Mouse (Mus musculus): ENCODE data around the gene Palm3. TPM values are rescaled to one million over a fixed set of nuclear protein-coding genes. Genes with fewer than 3 reads are reported as not detected.

Gene Palm3
- polyA plus RNA-seq, 1 experiment from 2014 or later, result 2.1 TPM

DNA sequence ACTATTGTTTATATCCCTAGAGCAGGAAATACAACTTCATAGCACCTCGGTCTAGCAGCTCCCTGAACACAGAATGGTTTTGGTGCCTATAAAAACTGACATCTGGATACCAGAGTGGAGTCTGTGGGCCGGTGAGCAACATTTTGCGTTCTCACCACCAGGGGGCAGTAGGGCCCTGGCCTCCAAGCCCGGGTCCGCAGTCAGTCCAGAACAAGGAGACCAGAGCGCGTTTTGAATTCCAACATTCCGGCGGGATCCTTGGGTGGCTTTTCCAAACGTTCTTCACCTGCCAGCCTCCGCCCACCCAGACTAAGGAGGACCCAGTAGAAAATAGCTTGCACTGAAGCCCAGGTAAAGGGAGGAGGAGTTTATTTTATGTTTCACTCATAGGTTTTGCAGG lies 11.4 kb upstream of the Palm3 start:
- no peak overlapping the region for H3K9ac ChIP-seq (ENCODE audit: low read length)
- no peak for ATAC-seq (ENCODE audit: insufficient number of reproducible peaks, low FRiP score, low TSS enrichment, low read depth)
- no peaks in the 10 kb centered on the region for H3K36me3 ChIP-seq (ENCODE audit: control insufficient read depth, insufficient read depth, low read length)
- H3K27ac ChIP-seq (replicated peaks; ENCODE audit: low read depth, low read length), result no peak overlapping the region
- DNase-seq (ENCODE audit: low spot score), result peak; percentile 95
- under 1% methylated on average over 11 of the region's 11 CpGs for WGBS
- no peaks in the 10 kb centered on the region for H3K9me3 ChIP-seq (ENCODE audit: control insufficient read depth, low read length)
- no peak overlapping the region for H3K4me3 ChIP-seq (ENCODE audit: low read depth, low read length)
- peaks cover 36% of the 10 kb centered on the region for H3K27me3 ChIP-seq (ENCODE audit: control insufficient read depth, insufficient read depth, low read length)
- H3K4me2 ChIP-seq (ENCODE audit: low read depth, severe bottlenecking), result no peak overlapping the region
- H3K4me1 ChIP-seq (ENCODE audit: control insufficient read depth, insufficient read depth, low read length), result peaks cover 23% of the 10 kb centered on the region

GRCm38 (mm10) chr8:84010625-84011611 lies 10.4 kb upstream of the Palm3 start:
- Histone ChIP-seq H3K36me3 (ENCODE audit: control insufficient read depth, insufficient read depth, low read length) (no peaks in the 10 kb centered on the region), H3K4me3 (ENCODE audit: low read depth, low read length) (peak overlapping the region; percentile 49), H3K27ac (replicated peaks; ENCODE audit: low read depth, low read length) (no peak overlapping the region), H3K9me3 (ENCODE audit: control insufficient read depth, low read length) (no peaks in the 10 kb centered on the region; the same call in 1 of the 2 replicates), H3K4me1 (ENCODE audit: control insufficient read depth, insufficient read depth, low read length) (peaks cover 23% of the 10 kb centered on the region), H3K9ac (ENCODE audit: low read length) (peak overlapping the region; percentile 56), H3K4me2 (ENCODE audit: low read depth, severe bottlenecking) (peak overlapping the region; percentile 93), H3K27me3 (ENCODE audit: control insufficient read depth, insufficient read depth, low read length) (peaks cover 36% of the 10 kb centered on the region)
- 2% methylated on average over 79 of the region's 83 CpGs for WGBS
- peak; percentile 82 for DNase-seq (ENCODE audit: low spot score)
- ATAC-seq (ENCODE audit: insufficient number of reproducible peaks, low FRiP score, low TSS enrichment, low read depth), result no peak; the same call in 1 of the 2 replicates

DNA sequence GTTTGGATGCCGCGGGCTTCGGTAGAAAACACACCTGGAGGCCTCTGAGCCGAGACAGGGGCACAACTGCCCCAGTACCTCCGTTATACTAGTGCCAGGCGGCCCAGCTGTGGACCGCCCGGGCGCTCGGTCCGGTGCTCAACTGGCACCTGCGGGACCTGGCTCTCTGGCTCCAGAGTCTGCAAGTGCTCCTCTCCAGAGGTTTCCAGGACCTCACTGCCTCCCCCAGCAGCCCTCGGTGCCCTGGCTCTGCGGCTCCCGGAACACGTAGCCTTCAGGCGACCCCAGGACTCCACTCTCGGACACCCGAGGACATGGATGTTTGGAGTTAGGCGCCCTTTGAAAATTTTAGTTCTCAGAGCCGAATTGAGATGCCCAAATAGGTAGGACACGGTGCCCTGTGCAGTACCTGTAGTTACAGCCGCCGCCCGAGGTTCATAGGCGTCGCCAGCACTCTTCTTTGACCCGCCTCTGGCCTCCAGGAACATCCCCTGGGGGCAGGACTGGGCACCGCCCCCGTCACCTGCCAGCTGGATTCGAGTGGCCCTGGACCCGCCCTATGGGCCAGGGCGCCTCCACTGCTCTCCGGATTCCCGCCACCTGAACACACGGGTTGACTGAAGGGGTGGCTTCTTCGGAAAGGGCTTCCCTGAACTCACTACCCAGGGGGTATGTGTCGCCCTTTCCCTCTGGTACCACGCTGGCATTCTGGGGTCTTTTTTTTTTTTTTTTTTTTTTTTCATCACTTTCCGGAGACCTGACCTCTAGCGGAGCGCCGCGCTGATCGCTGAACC lies 9.4 kb upstream of the Palm3 start, which contains the start of gene 2210011C24Rik:
Gene 2210011C24Rik (minus strand): TSS at position 467 of the 794 bp plus-strand sequence.
- no peaks in the 10 kb centered on the region; the same call in 1 of the 2 replicates for H3K9me3 ChIP-seq (ENCODE audit: control insufficient read depth, low read length)
- H3K9ac ChIP-seq (ENCODE audit: low read length), result peak within 1 kb of the TSS; percentile 56
- no peaks in the 10 kb centered on the region for H3K36me3 ChIP-seq (ENCODE audit: control insufficient read depth, insufficient read depth, low read length)
- peaks cover 36% of the 10 kb centered on the region for H3K27me3 ChIP-seq (ENCODE audit: control insufficient read depth, insufficient read depth, low read length)
- H3K4me2 ChIP-seq (ENCODE audit: low read depth, severe bottlenecking), result peak within 1 kb of the TSS; percentile 93
- 1% methylated on average over 45 of the region's 45 CpGs for WGBS
- DNase-seq (ENCODE audit: low spot score), result peak; percentile 60
- H3K27ac ChIP-seq (replicated peaks; ENCODE audit: low read depth, low read length), result no peak within 1 kb of the TSS
- H3K4me3 ChIP-seq (ENCODE audit: low read depth, low read length), result peak within 1 kb of the TSS; percentile 49
- ATAC-seq (ENCODE audit: insufficient number of reproducible peaks, low FRiP score, low TSS enrichment, low read depth), result 0 out of 2 replicates have a peak, but pooled peaks have one; percentile 17
- H3K4me1 ChIP-seq (ENCODE audit: control insufficient read depth, insufficient read depth, low read length), result peaks cover 23% of the 10 kb centered on the region

DNA sequence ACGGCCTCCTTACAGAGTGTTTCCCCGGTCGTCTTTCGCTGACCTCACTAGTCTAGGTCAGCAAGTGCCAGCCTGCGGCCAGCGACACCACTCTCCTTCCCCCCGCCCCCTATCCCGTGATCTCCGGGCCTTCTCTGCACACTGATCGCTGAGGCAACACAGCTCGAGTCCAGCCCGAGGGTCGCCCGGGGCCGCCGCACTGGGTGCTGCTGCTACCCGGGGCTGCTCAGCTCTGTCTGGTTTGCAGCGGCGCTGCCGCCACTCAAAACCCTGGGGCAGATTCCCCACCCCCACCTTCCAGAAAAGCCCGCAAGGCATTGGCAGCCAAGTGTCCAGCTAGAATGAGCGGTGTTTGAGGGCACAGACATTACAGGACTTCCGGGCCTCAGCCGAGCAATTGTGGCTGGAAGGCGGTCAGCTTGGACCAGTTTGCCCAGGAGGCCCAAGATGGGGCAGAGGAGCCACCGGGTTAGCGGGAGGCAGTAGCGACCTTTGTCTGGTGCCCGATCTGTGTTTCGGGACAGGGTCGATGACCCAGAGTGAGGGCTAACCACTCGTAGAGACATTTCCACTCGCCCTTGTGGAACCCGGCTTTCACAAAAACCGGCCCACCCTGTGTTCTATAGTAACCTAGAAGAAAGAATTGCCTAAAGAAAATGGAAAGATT lies 8.6 kb upstream of the Palm3 start:
- H3K4me2 ChIP-seq (ENCODE audit: low read depth, severe bottlenecking), result peak overlapping the region; percentile 93
- H3K36me3 ChIP-seq (ENCODE audit: control insufficient read depth, insufficient read depth, low read length), result no peaks in the 10 kb centered on the region
- H3K4me3 ChIP-seq (ENCODE audit: low read depth, low read length), result peak overlapping the region; percentile 49
- no peak overlapping the region for H3K27ac ChIP-seq (replicated peaks; ENCODE audit: low read depth, low read length)
- H3K9ac ChIP-seq (ENCODE audit: low read length), result peak overlapping the region; percentile 30; the same call in 1 of the 2 replicates
- DNase-seq (ENCODE audit: low spot score) (no peak), ATAC-seq (ENCODE audit: insufficient number of reproducible peaks, low FRiP score, low TSS enrichment, low read depth) (no peak)
- H3K27me3 ChIP-seq (ENCODE audit: control insufficient read depth, insufficient read depth, low read length), result peaks cover 36% of the 10 kb centered on the region
- peaks cover 23% of the 10 kb centered on the region for H3K4me1 ChIP-seq (ENCODE audit: control insufficient read depth, insufficient read depth, low read length)
- 6% methylated on average over 35 of the region's 35 CpGs for WGBS
- H3K9me3 ChIP-seq (ENCODE audit: control insufficient read depth, low read length), result no peaks in the 10 kb centered on the region; the same call in 1 of the 2 replicates

- Histone ChIP-seq H3K27ac (replicated peaks; ENCODE audit: low read depth, low read length) (no peak overlapping the region), H3K27me3 (ENCODE audit: control insufficient read depth, insufficient read depth, low read length) (peaks cover 33% of the 10 kb centered on the region), H3K36me3 (ENCODE audit: control insufficient read depth, insufficient read depth, low read length) (no peaks in the 10 kb centered on the region), H3K9ac (ENCODE audit: low read length) (no peak overlapping the region), H3K4me1 (ENCODE audit: control insufficient read depth, insufficient read depth, low read length) (peaks cover 16% of the 10 kb centered on the region; the same call in 1 of the 2 replicates), H3K4me3 (ENCODE audit: low read depth, low read length) (no peak overlapping the region), H3K4me2 (ENCODE audit: low read depth, severe bottlenecking) (no peak overlapping the region), H3K9me3 (ENCODE audit: control insufficient read depth, low read length) (no peaks in the 10 kb centered on the region; the same call in 1 of the 2 replicates)
- WGBS, result 91% methylated on average over 5 of the region's 5 CpGs
- no peak for ATAC-seq (ENCODE audit: insufficient number of reproducible peaks, low FRiP score, low TSS enrichment, low read depth)
- DNase-seq (ENCODE audit: low spot score), result no peak
Measured at GRCm38 (mm10) chr8:84015833-84016232, 5.4 kb upstream of the Palm3 start.

DNA sequence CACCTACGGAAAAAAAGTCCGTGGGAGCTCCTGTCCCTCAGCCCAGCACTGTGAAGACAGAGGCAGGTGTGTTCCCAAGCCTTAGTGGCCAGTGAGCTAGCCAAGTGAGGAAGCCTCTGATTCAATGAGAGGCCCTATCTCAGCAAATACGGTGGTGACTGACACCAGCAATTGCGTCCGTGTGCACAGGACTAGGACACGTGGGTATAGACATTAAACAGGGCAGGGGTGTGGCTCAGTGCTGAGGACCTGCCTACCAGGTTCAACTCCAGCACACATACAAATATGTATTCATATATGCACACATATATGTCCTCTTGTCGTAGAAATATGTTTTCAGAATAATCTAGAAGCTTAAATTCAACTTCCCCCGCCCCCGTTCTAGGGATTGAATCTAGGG lies 1.5 kb upstream of the Palm3 start:
- no peak overlapping the region for H3K4me3 ChIP-seq (ENCODE audit: low read depth, low read length)
- H3K9me3 ChIP-seq (ENCODE audit: control insufficient read depth, low read length), result no peaks in the 10 kb centered on the region; the same call in 1 of the 2 replicates
- WGBS, result 85% methylated on average over 9 of the region's 9 CpGs
- H3K27ac ChIP-seq (replicated peaks; ENCODE audit: low read depth, low read length), result no peak overlapping the region
- no peak for ATAC-seq (ENCODE audit: insufficient number of reproducible peaks, low FRiP score, low TSS enrichment, low read depth)
- H3K27me3 ChIP-seq (ENCODE audit: control insufficient read depth, insufficient read depth, low read length), result peaks cover 15% of the 10 kb centered on the region; the same call in 1 of the 2 replicates
- H3K9ac ChIP-seq (ENCODE audit: low read length), result no peak overlapping the region
- no peak overlapping the region for H3K4me2 ChIP-seq (ENCODE audit: low read depth, severe bottlenecking)
- DNase-seq (ENCODE audit: low spot score), result no peak
- no peaks in the 10 kb centered on the region for H3K36me3 ChIP-seq (ENCODE audit: control insufficient read depth, insufficient read depth, low read length)
- H3K4me1 ChIP-seq (ENCODE audit: control insufficient read depth, insufficient read depth, low read length), result 0 out of 2 replicates have a peak, but pooled peaks cover 7% of the 10 kb centered on the region

GRCm38 (mm10) chr8:84021569-84021968 lies 298 bp downstream of the Palm3 start:
- Histone ChIP-seq H3K27me3 (ENCODE audit: control insufficient read depth, insufficient read depth, low read length) (peaks cover 26% of the 10 kb centered on the region), H3K4me2 (ENCODE audit: low read depth, severe bottlenecking) (peak overlapping the region; percentile 15; the same call in 1 of the 2 replicates), H3K9ac (ENCODE audit: low read length) (no peak overlapping the region), H3K4me3 (ENCODE audit: low read depth, low read length) (no peak overlapping the region), H3K36me3 (ENCODE audit: control insufficient read depth, insufficient read depth, low read length) (no peaks in the 10 kb centered on the region), H3K9me3 (ENCODE audit: control insufficient read depth, low read length) (no peaks in the 10 kb centered on the region), H3K27ac (replicated peaks; ENCODE audit: low read depth, low read length) (no peak overlapping the region), H3K4me1 (ENCODE audit: control insufficient read depth, insufficient read depth, low read length) (0 out of 2 replicates have a peak, but pooled peaks cover 9% of the 10 kb centered on the region)
- DNase-seq (ENCODE audit: low spot score) (no peak), ATAC-seq (ENCODE audit: insufficient number of reproducible peaks, low FRiP score, low TSS enrichment, low read depth) (no peak)
- WGBS, result 45% methylated on average over 12 of the region's 12 CpGs

Measured in limb, embryonic 11.5 days (tissue).